Mouse (Mus musculus) MEL (cell line): ENCODE data around the gene Lsm6. TPM values are rescaled to one million over a fixed set of nuclear protein-coding genes. Genes with fewer than 3 reads are reported as not detected.
A peak's percentile ranks its signal among the peaks of the same experiment; 100 is the strongest.

Experiments used
- DNase-seq: peaks from one replicate; pipeline ENCODE4 v3.0.0; 2011; ENCODE audit warnings: low read depth, low spot score
- H3K27ac ChIP-seq: 2 replicates; pipeline ENCODE4 v1.5.1; 2012; ENCODE audit warnings: low read depth, mild to moderate bottlenecking, control low read depth, low read length, moderate library complexity; ENCODE audit not compliant: control insufficient read depth
- H3K27me3 ChIP-seq, 2 experiments: fragments of 150-350 bp in 1 of 2; sonication (generic) in 1 of 2; 2 replicates each; pipeline ENCODE4 v1.6.1; 2012; ENCODE audit warnings: low read length in 2 of 2, mild to moderate bottlenecking in 2 of 2, improper control_type of control experiment in 1 of 2, moderate library complexity in 1 of 2; ENCODE audit not compliant: insufficient read depth in 2 of 2, control insufficient read depth in 1 of 2
- H3K36me3 ChIP-seq, 2 experiments: 2 replicates each; pipeline ENCODE4 v1.6.1; 2012 to 2014; ENCODE audit warnings: low read length in 2 of 2, improper control_type of control experiment in 1 of 2, inconsistent platforms in 1 of 2, mild to moderate bottlenecking in 1 of 2; ENCODE audit not compliant: insufficient read depth in 2 of 2, control insufficient read depth in 1 of 2
- H3K4me1 ChIP-seq, 2 experiments: fragments of 150-350 bp in 1 of 2; sonication (generic) in 1 of 2; 2 replicates each; pipeline ENCODE4 v1.6.1; 2012; ENCODE audit warnings: low read length in 2 of 2, improper control_type of control experiment in 1 of 2, mild to moderate bottlenecking in 1 of 2; ENCODE audit not compliant: insufficient read depth in 2 of 2, control insufficient read depth in 1 of 2
- H3K4me3 ChIP-seq, 2 experiments: fragments of 150-350 bp in 1 of 2; sonication (generic) in 1 of 2; 2 replicates each; pipeline ENCODE4 v1.5.1; 2012; ENCODE audit warnings: low read depth in 2 of 2, low read length in 2 of 2, mild to moderate bottlenecking in 2 of 2, moderate library complexity in 2 of 2, control low read depth in 1 of 2, improper control_type of control experiment in 1 of 2; ENCODE audit not compliant: control insufficient read depth in 1 of 2, insufficient read depth in 1 of 2
- H3K79me2 ChIP-seq: 2 replicates; pipeline ENCODE4 v1.6.1; 2012; ENCODE audit warnings: mild to moderate bottlenecking, low read length, moderate library complexity; ENCODE audit not compliant: control insufficient read depth, poor library complexity, insufficient read depth
- H3K9ac ChIP-seq: 2 replicates; pipeline ENCODE4 v1.6.1; 2012; ENCODE audit warnings: low read depth, mild to moderate bottlenecking, control low read depth, low read length, moderate library complexity; ENCODE audit not compliant: control insufficient read depth, poor library complexity, severe bottlenecking
- H3K9me3 ChIP-seq: fragments of 150-350 bp; sonication (generic); replicated peaks from 2 replicates; pipeline ENCODE4 v1.6.1; 2012; ENCODE audit warnings: mild to moderate bottlenecking, low read length, improper control_type of control experiment, moderate library complexity; ENCODE audit not compliant: insufficient read depth
- EP300 ChIP-seq, 2 experiments: IDR thresholded peaks; 2 replicates each; pipeline ENCODE4 v1.6.1; 2011; ENCODE audit warnings: improper control_type of control experiment in 2 of 2, low read length in 2 of 2, low read depth in 1 of 2, mild to moderate bottlenecking in 1 of 2
- GABPA ChIP-seq: IDR thresholded peaks from 2 replicates; pipeline ENCODE4 v1.6.1; 2012; ENCODE audit warnings: low read depth, mild to moderate bottlenecking, inconsistent platforms, low read length, improper control_type of control experiment, moderate library complexity
- HCFC1 ChIP-seq: IDR thresholded peaks from 2 replicates; pipeline ENCODE4 v1.6.1; 2012; ENCODE audit warnings: low read depth, mild to moderate bottlenecking, inconsistent platforms, low read length, improper control_type of control experiment, moderate library complexity
- JUND ChIP-seq: IDR thresholded peaks from 2 replicates; pipeline ENCODE4 v1.6.1; 2011; ENCODE audit warnings: low read depth, mild to moderate bottlenecking, improper control_type of control experiment, low read length
- MAFK ChIP-seq: IDR thresholded peaks from 2 replicates; pipeline ENCODE4 v1.6.1; 2011; ENCODE audit warnings: low read depth, mild to moderate bottlenecking, low read length, improper control_type of control experiment, borderline replicate concordance
- MAX ChIP-seq: IDR thresholded peaks from 2 replicates; pipeline ENCODE4 v1.6.1; 2011; ENCODE audit warnings: low read length, improper control_type of control experiment
- MAZ ChIP-seq: IDR thresholded peaks from 2 replicates; pipeline ENCODE4 v1.6.1; 2012; ENCODE audit warnings: low read depth, mild to moderate bottlenecking, inconsistent platforms, low read length, improper control_type of control experiment
- MXI1 ChIP-seq: IDR thresholded peaks from 2 replicates; pipeline ENCODE4 v1.6.1; 2011; ENCODE audit warnings: mild to moderate bottlenecking, low read depth, low read length, improper control_type of control experiment
- MYB ChIP-seq: IDR thresholded peaks from 2 replicates; pipeline ENCODE4 v1.6.1; 2011; ENCODE audit warnings: mild to moderate bottlenecking, low read depth, low read length, improper control_type of control experiment
- NRF1 ChIP-seq: IDR thresholded peaks from 2 replicates; pipeline ENCODE4 v1.6.1; 2014; ENCODE audit warnings: low read depth, mild to moderate bottlenecking, inconsistent platforms, low read length, improper control_type of control experiment, moderate library complexity; ENCODE audit not compliant: poor library complexity, insufficient read depth, severe bottlenecking
- POLR2A ChIP-seq, 2 experiments: IDR thresholded peaks; 2 replicates each; pipeline ENCODE4 v1.6.1; 2011 to 2012; ENCODE audit warnings: low read length in 2 of 2, mild to moderate bottlenecking in 2 of 2, control low read depth in 1 of 2, improper control_type of control experiment in 1 of 2, low read depth in 1 of 2, moderate library complexity in 1 of 2; ENCODE audit not compliant: control insufficient read depth in 1 of 2, insufficient read depth in 1 of 2, poor library complexity in 1 of 2
- POLR2AphosphoS2 ChIP-seq: IDR thresholded peaks from 2 replicates; pipeline ENCODE4 v1.6.1; 2011; ENCODE audit warnings: low read length, improper control_type of control experiment
- RAD21 ChIP-seq: IDR thresholded peaks from 2 replicates; pipeline ENCODE4 v1.6.1; 2011; ENCODE audit warnings: mild to moderate bottlenecking, low read depth, low read length, improper control_type of control experiment
- RCOR1 ChIP-seq: IDR thresholded peaks from 2 replicates; pipeline ENCODE4 v1.6.1; 2012; ENCODE audit warnings: low read depth, mild to moderate bottlenecking, inconsistent platforms, low read length, improper control_type of control experiment
- SMC3 ChIP-seq: IDR thresholded peaks from 2 replicates; pipeline ENCODE4 v1.6.1; 2011; ENCODE audit warnings: low read depth, low read length, improper control_type of control experiment
- TBP ChIP-seq: IDR thresholded peaks from 2 replicates; pipeline ENCODE4 v1.8.0; 2011; ENCODE audit warnings: low read depth, low read length, improper control_type of control experiment
- TCF12 ChIP-seq: IDR thresholded peaks from 2 replicates; pipeline ENCODE4 v1.6.1; 2014; ENCODE audit warnings: low read depth, mild to moderate bottlenecking, inconsistent platforms, low read length, improper control_type of control experiment, moderate library complexity
- UBTF ChIP-seq: IDR thresholded peaks from 2 replicates; pipeline ENCODE4 v1.6.1; 2012; ENCODE audit warnings: low read depth, mild to moderate bottlenecking, inconsistent platforms, low read length, improper control_type of control experiment, moderate library complexity, borderline replicate concordance; ENCODE audit not compliant: insufficient read depth
- USF1 ChIP-seq: IDR thresholded peaks from 2 replicates; pipeline ENCODE4 v1.6.1; 2014; ENCODE audit warnings: low read depth, mild to moderate bottlenecking, inconsistent platforms, low read length, improper control_type of control experiment, moderate library complexity
- ZNF384 ChIP-seq: IDR thresholded peaks from 2 replicates; pipeline ENCODE4 v1.6.1; 2012; ENCODE audit warnings: low read depth, mild to moderate bottlenecking, inconsistent platforms, low read length, improper control_type of control experiment
- polyA plus RNA-seq, 2 experiments: library from polyadenylated mRNA; stranded (reverse) in 1 of 2; unstranded in 1 of 2; fragments of >175 nt in 1 of 2; fragments of >200 nt in 1 of 2; gene quantifications; 2 replicates each; pipeline versions ENCODE4 v1.2.1 to v1.2.4; 2012; ENCODE audit warnings: low replicate concordance in 2 of 2, low read depth in 1 of 2; ENCODE audit not compliant: insufficient read length in 2 of 2, insufficient read depth in 1 of 2, missing spikeins in 1 of 2
- total RNA-seq: library from RNA; depleted of rRNA; stranded (reverse); fragments of 300-350 nt; gene quantifications from 2 replicates; pipeline ENCODE4 v1.2.3, GENCODE M21; 2012

Lsm6 gene
- total and polyA plus RNA-seq, 3 experiments: 109 to 172 TPM; not detected in 1

GRCm38 (mm10) chr8:78814743-78815142 is 6.2 kb downstream of the Lsm6 start:
- peaks cover 0 to 7% of the 10 kb centered on the region in 2 experiments; a peak in 2 of 4 replicates for H3K4me1 ChIP-seq
- no peak for DNase-seq
- peaks cover 6 to 20% of the 10 kb centered on the region in 2 experiments for H3K36me3 ChIP-seq
- no peak overlapping the region for H3K9ac ChIP-seq
- no peaks in the 10 kb centered on the region for H3K9me3 ChIP-seq
- H3K27ac ChIP-seq: no peak overlapping the region
- no peaks in the 10 kb centered on the region for H3K27me3 ChIP-seq
- H3K4me3 ChIP-seq: no peak overlapping the region
- peak; percentile 52; the same call in 1 of the 2 replicates for TF ChIP-seq MAFK
- 0 out of 4 replicates have a peak, but pooled peaks of 1 of the 2 experiments have one; percentile 10 for TF ChIP-seq EP300 (IDR thresholded peaks at IDR 0.05; ENCODE audit: low read depth in 1 of 2, low read length in 2 of 2)
- TF ChIP-seq RCOR1: no peak
- TF ChIP-seq, all 39 proteins: peak for 2
- peaks cover 13% of the 10 kb centered on the region; the same call in 1 of the 2 replicates for H3K79me2 ChIP-seq

- H3K27me3 ChIP-seq: no peaks in the 10 kb centered on the region
- H3K79me2 ChIP-seq: 0 out of 2 replicates have a peak, but pooled peaks cover 4% of the 10 kb centered on the region
- no peak overlapping the region for H3K4me3 ChIP-seq
- no peak for DNase-seq
- H3K27ac ChIP-seq: no peak overlapping the region
- no peak for TF ChIP-seq MXI1
- no peak for TF ChIP-seq TCF12
- TF ChIP-seq SMC3: no peak
- no peak for TF ChIP-seq ZNF384
- no peak for TF ChIP-seq POLR2A (IDR thresholded peaks at IDR 0.05; ENCODE audit: control insufficient read depth in 1 of 2, insufficient read depth in 1 of 2, low read depth in 1 of 2, low read length in 2 of 2, poor library complexity in 1 of 2)
- no peak for TF ChIP-seq RCOR1
- TF ChIP-seq JUND: no peak
- no peak for TF ChIP-seq UBTF
- no peak for TF ChIP-seq HCFC1
- TF ChIP-seq USF1: no peak
- no peak for TF ChIP-seq MYB
- no peak for TF ChIP-seq MAZ
- no peak for TF ChIP-seq TBP
- no peak overlapping the region for H3K9ac ChIP-seq
- peaks cover 7 to 11% of the 10 kb centered on the region in 2 experiments for H3K36me3 ChIP-seq
- no peaks in the 10 kb centered on the region for H3K9me3 ChIP-seq
- H3K4me1 ChIP-seq: no peaks in the 10 kb centered on the region; a peak in 1 of 4 replicates
Observed at GRCm38 (mm10) chr8:78813021-78813420, 7.9 kb downstream of the Lsm6 start.

- H3K9me3 ChIP-seq: no peaks in the 10 kb centered on the region
- 0 out of 2 replicates have a peak, but pooled peaks cover 4% of the 10 kb centered on the region for H3K79me2 ChIP-seq
- H3K36me3 ChIP-seq: peaks cover 6 to 14% of the 10 kb centered on the region in 2 experiments
- H3K27ac ChIP-seq: no peak overlapping the region
- H3K4me3 ChIP-seq: no peak overlapping the region
- TF ChIP-seq RAD21: no peak
- TF ChIP-seq EP300 (IDR thresholded peaks at IDR 0.05; ENCODE audit: low read depth in 1 of 2, low read length in 2 of 2): no peak
- TF ChIP-seq GABPA: no peak
- TF ChIP-seq MAX: no peak
- TF ChIP-seq NRF1: no peak
- TF ChIP-seq POLR2AphosphoS2: no peak
- TF ChIP-seq TBP: no peak
- TF ChIP-seq MAFK: no peak
- H3K9ac ChIP-seq: no peak overlapping the region
- H3K27me3 ChIP-seq: no peaks in the 10 kb centered on the region
- H3K4me1 ChIP-seq: no peaks in the 10 kb centered on the region
- DNase-seq: no peak
Observed at GRCm38 (mm10) chr8:78812446-78812845, 8.5 kb downstream of the Lsm6 start.
